Mouse (Mus musculus) ovary, adult 2 months (tissue): ENCODE results near the gene Rpl10. TPM values are rescaled to one million over a fixed set of nuclear protein-coding genes. Genes with fewer than 3 reads are reported as not detected.

Experiments
- polyA plus RNA-seq: library from polyadenylated mRNA; depleted of rRNA; stranded (reverse); fragments of >200 nt; gene quantifications from 2 replicates; pipeline ENCODE4 v1.2.3, GENCODE M21; 2012; rRNA removed

Rpl10 gene
- polyA plus RNA-seq: 2,034 and 2,389 TPM in 2 replicates

GRCm38 (mm10) chrX:74270062-74270901 lies at the start of gene Rpl10:
Gene Rpl10 (plus strand): TSS chrX:74270812.

GRCm38 (mm10) chrX:74249615-74250014 lies 21.0 kb upstream of the Rpl10 start, which contains the start of gene Flna:
Gene Flna (minus strand): TSS chrX:74249820.

GRCm38 (mm10) chrX:74254153-74254887 lies 16.3 kb upstream of the Rpl10 start, which contains the start of gene Emd:
Gene Emd (plus strand): TSS chrX:74254687.

GRCm38 (mm10) chrX:74281732-74282394 lies 11.3 kb downstream of the Rpl10 start, which contains the start of the genes Taz and Dnase1l1:
Gene Taz (plus strand): TSS chrX:74281912.
Gene Dnase1l1 (minus strand): TSS chrX:74282337.

GRCm38 (mm10) chrX:74296538-74297448 lies 26.2 kb downstream of the Rpl10 start, which contains the start of gene Atp6ap1:
Gene Atp6ap1 (plus strand): TSS chrX:74297097.

GRCm38 (mm10) chrX:74304867-74305700 lies 34.5 kb downstream of the Rpl10 start, which contains the start of gene Gdi1:
Gene Gdi1 (plus strand): TSS chrX:74304998.

GRCm38 (mm10) chrX:74312540-74313464 lies 42.2 kb downstream of the Rpl10 start, which contains the start of gene Fam50a:
Gene Fam50a (plus strand): TSS chrX:74313033.

Other genes starting within 250 kb of the Rpl10 start
- 393 and 466 TPM in 2 replicates for gene Irak1, start 246.9 kb upstream of the Rpl10 start, polyA plus RNA-seq
- gene Opn1mw, start 143.3 kb upstream of the Rpl10 start, polyA plus RNA-seq: not detected in 2 replicates
- gene Mecp2, start 135.4 kb upstream of the Rpl10 start, polyA plus RNA-seq: 6.5 and 6.8 TPM in 2 replicates
- gene Tex28, start 103.0 kb upstream of the Rpl10 start, polyA plus RNA-seq: not detected in 2 replicates
- gene Tktl1, start 93.6 kb upstream of the Rpl10 start, polyA plus RNA-seq: not detected in 2 replicates
- gene Flna, start 21.0 kb upstream of the Rpl10 start, polyA plus RNA-seq: 1,320 and 1,493 TPM in 2 replicates
- 98.6 and 99.3 TPM in 2 replicates for gene Emd, start 16.1 kb upstream of the Rpl10 start, polyA plus RNA-seq
- 142 and 175 TPM in 2 replicates for gene Taz, start 11.1 kb downstream of the Rpl10 start, polyA plus RNA-seq
- gene Dnase1l1, start 11.5 kb downstream of the Rpl10 start, polyA plus RNA-seq: 12.3 and 16.7 TPM in 2 replicates
- gene Atp6ap1, start 26.3 kb downstream of the Rpl10 start, polyA plus RNA-seq: 496 and 534 TPM in 2 replicates
- 168 and 233 TPM in 2 replicates for gene Gdi1, start 34.2 kb downstream of the Rpl10 start, polyA plus RNA-seq
- 21.1 and 32.9 TPM in 2 replicates for gene Fam50a, start 42.2 kb downstream of the Rpl10 start, polyA plus RNA-seq
- gene Plxna3, start 58.3 kb downstream of the Rpl10 start, polyA plus RNA-seq: 52.6 and 54.4 TPM in 2 replicates
- gene Lage3, start 82.8 kb downstream of the Rpl10 start, polyA plus RNA-seq: 35.4 and 57.3 TPM in 2 replicates
- gene Ubl4a, start 102.4 kb downstream of the Rpl10 start, polyA plus RNA-seq: 41.1 and 49.1 TPM in 2 replicates
- gene Slc10a3, start 102.5 kb downstream of the Rpl10 start, polyA plus RNA-seq: 28.8 and 36.6 TPM in 2 replicates
- gene Fam3a, start 122.5 kb downstream of the Rpl10 start, polyA plus RNA-seq: 44.5 and 55.3 TPM in 2 replicates
- gene Ikbkg, start 122.5 kb downstream of the Rpl10 start, polyA plus RNA-seq: 19.2 and 26.4 TPM in 2 replicates
- gene G6pdx, start 158.4 kb downstream of the Rpl10 start, polyA plus RNA-seq: 55.0 and 66.7 TPM in 2 replicates
- not detected in 2 replicates for gene Gm6880, start 210.6 kb downstream of the Rpl10 start, polyA plus RNA-seq